Mouse (Mus musculus): ENCODE data around the gene Ngly1. TPM values are rescaled to one million over a fixed set of nuclear protein-coding genes. Genes with fewer than 3 reads are reported as not detected.

The Ngly1 gene
- polyA plus RNA-seq, 1 experiment from 2014 or later = 30.4 TPM

GRCm38 (mm10) chr14:16230581-16230980 lies 18.5 kb upstream of the Ngly1 start:
- no peak for ATAC-seq (ENCODE audit: insufficient read depth)
- no peaks in the 10 kb centered on the region for H3K27me3 ChIP-seq (ENCODE audit: insufficient read depth, low read length)
- no peaks in the 10 kb centered on the region for H3K9me3 ChIP-seq (ENCODE audit: low read depth, low read length)
- no peak overlapping the region for H3K4me2 ChIP-seq
- no peaks in the 10 kb centered on the region for H3K36me3 ChIP-seq (ENCODE audit: insufficient read depth)
- no peak for DNase-seq
- no peak overlapping the region for H3K9ac ChIP-seq
- H3K4me3 ChIP-seq (ENCODE audit: low read depth, low read length) = no peak overlapping the region
- TF ChIP-seq CTCF (IDR thresholded peaks at IDR 0.05; ENCODE audit: low read depth) = no peak
- no peak overlapping the region for H3K27ac ChIP-seq (ENCODE audit: low read depth)
- no peaks in the 10 kb centered on the region for H3K4me1 ChIP-seq (ENCODE audit: insufficient read depth)

DNA sequence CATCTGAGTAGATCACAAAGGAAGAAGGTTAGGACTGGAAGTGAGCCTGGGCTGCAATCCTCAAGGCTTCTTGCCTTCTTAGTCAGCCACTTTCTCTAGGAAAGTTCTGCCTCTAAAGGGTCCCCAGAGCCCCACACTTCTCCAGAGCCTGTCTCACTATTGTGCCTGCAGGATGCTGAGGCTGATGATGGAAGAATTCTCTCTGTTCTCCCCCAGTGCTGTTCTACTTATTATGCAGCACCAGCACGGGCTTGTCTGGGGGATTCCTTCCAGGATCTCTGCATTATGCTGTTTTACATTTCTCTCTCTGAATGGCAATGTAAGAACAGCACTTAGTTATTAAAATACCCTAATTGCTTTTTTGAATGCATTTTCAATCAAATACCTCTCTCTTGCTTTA lies 15.6 kb upstream of the Ngly1 start:
- Histone ChIP-seq H3K36me3 (ENCODE audit: insufficient read depth) (no peaks in the 10 kb centered on the region), H3K9ac (no peak overlapping the region), H3K4me2 (no peak overlapping the region), H3K9me3 (ENCODE audit: low read depth, low read length) (no peaks in the 10 kb centered on the region), H3K27ac (ENCODE audit: low read depth) (no peak overlapping the region), H3K27me3 (ENCODE audit: insufficient read depth, low read length) (no peaks in the 10 kb centered on the region), H3K4me1 (ENCODE audit: insufficient read depth) (no peaks in the 10 kb centered on the region), H3K4me3 (ENCODE audit: low read depth, low read length) (no peak overlapping the region)
- ATAC-seq (ENCODE audit: insufficient read depth) = no peak
- TF ChIP-seq CTCF (IDR thresholded peaks at IDR 0.05; ENCODE audit: low read depth) = no peak
- 43% methylated on average over 1 of the region's 1 CpGs for WGBS
- no peak for DNase-seq

DNA sequence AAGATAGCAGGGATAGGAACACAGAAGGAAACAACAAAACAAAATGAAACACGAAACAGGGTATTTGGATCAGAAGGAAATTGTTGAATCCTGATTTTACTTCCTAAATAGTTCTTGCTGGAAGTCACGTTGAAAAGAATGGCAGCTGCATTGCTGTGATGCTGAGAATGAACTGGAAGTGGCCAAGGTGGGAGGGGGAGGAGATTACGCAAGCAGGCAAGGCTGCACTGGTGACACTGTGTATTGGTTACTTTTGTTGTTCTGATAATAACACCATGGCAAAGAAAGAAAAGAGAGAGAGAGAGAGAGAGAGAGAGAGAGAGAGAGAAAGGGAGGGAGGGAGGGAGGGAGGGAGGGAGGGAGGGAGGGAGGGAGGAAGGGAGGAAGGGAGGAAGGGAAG lies 12.6 kb upstream of the Ngly1 start:
- no peak for DNase-seq
- no peak overlapping the region for H3K9ac ChIP-seq
- no peak for TF ChIP-seq CTCF (IDR thresholded peaks at IDR 0.05; ENCODE audit: low read depth)
- no peak overlapping the region for H3K27ac ChIP-seq (ENCODE audit: low read depth)
- no peaks in the 10 kb centered on the region for H3K27me3 ChIP-seq (ENCODE audit: insufficient read depth, low read length)
- H3K4me3 ChIP-seq (ENCODE audit: low read depth, low read length) = no peak overlapping the region
- no peaks in the 10 kb centered on the region for H3K9me3 ChIP-seq (ENCODE audit: low read depth, low read length)
- no peak for ATAC-seq (ENCODE audit: insufficient read depth)
- H3K36me3 ChIP-seq (ENCODE audit: insufficient read depth) = no peaks in the 10 kb centered on the region
- no peaks in the 10 kb centered on the region for H3K4me1 ChIP-seq (ENCODE audit: insufficient read depth)
- no peak overlapping the region for H3K4me2 ChIP-seq
- 65% methylated on average over 3 of the region's 3 CpGs for WGBS

DNA sequence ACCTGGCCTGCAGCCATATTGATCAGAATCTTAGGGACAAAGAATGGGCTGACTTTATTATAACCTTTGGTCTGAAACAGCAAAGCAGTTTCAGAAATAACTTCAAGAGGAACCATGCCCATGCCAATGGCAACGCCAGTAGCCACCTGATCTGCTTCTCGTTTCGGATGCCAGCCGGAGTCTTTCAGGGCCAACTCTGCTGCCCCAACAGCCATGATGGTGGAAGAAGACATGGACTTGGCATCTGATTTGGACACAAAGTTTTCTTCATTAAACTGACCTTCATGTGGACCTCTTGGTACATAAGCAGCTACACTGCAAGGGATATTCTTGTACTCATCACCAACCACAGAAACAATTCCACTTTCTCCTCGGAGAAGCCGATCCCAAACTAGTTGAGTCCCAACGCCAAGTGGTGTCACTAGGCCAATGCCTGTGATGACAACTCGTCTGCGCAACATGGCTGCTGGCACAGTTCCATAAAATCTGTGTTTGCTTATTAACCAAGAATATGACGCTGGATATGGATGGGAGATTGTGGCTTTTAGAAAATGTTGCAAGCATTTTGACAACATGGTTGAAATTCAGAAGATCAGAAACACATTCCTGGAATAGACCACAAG lies 6.8 kb upstream of the Ngly1 start:
- Histone ChIP-seq H3K4me2 (peak overlapping the region; percentile 66), H3K4me3 (ENCODE audit: low read depth, low read length) (peak overlapping the region; percentile 56), H3K27ac (ENCODE audit: low read depth) (no peak overlapping the region), H3K36me3 (ENCODE audit: insufficient read depth) (no peaks in the 10 kb centered on the region), H3K4me1 (ENCODE audit: insufficient read depth) (peaks cover 4% of the 10 kb centered on the region; the same call in 1 of the 2 replicates), H3K27me3 (ENCODE audit: insufficient read depth, low read length) (no peaks in the 10 kb centered on the region), H3K9me3 (ENCODE audit: low read depth, low read length) (no peaks in the 10 kb centered on the region), H3K9ac (no peak overlapping the region)
- ATAC-seq (ENCODE audit: insufficient read depth) (no peak), DNase-seq (peak; percentile 23)
- 93% methylated on average over 10 of the region's 10 CpGs for WGBS
- TF ChIP-seq CTCF (IDR thresholded peaks at IDR 0.05; ENCODE audit: low read depth) = no peak

DNA sequence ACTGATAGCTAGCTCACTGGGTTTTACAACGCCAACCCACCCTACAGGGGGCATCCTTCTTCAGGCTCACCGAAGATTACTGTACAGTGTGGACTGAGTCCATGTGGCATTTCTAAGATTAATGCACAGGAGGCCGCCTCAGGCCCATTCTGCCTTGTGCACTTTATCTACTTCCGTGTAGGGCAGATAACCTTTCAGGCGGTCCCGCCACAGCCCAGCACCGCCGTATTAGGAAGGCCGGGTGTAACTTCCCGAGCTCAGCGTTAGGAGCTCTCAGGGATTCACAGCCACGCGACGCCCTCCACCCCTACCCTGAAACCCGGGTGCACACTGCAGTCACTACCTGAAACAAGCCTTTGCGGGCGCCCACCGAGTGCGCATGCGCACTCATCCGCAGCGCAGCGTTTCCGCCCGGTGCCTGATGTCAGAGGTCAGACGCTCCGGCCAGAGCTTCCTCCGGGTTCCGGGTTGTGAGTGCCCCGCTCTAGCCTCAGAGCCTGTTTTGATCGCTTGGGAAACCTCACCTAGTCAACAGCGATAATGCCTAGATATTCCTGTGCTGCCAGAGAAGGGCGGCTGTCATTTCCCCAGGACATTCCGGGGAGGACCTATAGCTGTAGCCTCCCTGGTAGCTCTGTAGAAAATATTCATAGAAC lies 6.0 kb upstream of the Ngly1 start:
- TF ChIP-seq CTCF (IDR thresholded peaks at IDR 0.05; ENCODE audit: low read depth) = peak; percentile 36
- Histone ChIP-seq H3K9ac (peak overlapping the region; percentile 67), H3K27ac (ENCODE audit: low read depth) (peak overlapping the region; percentile 78), H3K4me1 (ENCODE audit: insufficient read depth) (peaks cover 4% of the 10 kb centered on the region; the same call in 1 of the 2 replicates), H3K4me2 (peak overlapping the region; percentile 66), H3K9me3 (ENCODE audit: low read depth, low read length) (no peaks in the 10 kb centered on the region), H3K36me3 (ENCODE audit: insufficient read depth) (no peaks in the 10 kb centered on the region), H3K4me3 (ENCODE audit: low read depth, low read length) (peak overlapping the region; percentile 56), H3K27me3 (ENCODE audit: insufficient read depth, low read length) (no peaks in the 10 kb centered on the region)
- 2% methylated on average over 34 of the region's 34 CpGs for WGBS
- DNase-seq (peak; percentile 89), ATAC-seq (ENCODE audit: insufficient read depth) (peak; percentile 91)

DNA sequence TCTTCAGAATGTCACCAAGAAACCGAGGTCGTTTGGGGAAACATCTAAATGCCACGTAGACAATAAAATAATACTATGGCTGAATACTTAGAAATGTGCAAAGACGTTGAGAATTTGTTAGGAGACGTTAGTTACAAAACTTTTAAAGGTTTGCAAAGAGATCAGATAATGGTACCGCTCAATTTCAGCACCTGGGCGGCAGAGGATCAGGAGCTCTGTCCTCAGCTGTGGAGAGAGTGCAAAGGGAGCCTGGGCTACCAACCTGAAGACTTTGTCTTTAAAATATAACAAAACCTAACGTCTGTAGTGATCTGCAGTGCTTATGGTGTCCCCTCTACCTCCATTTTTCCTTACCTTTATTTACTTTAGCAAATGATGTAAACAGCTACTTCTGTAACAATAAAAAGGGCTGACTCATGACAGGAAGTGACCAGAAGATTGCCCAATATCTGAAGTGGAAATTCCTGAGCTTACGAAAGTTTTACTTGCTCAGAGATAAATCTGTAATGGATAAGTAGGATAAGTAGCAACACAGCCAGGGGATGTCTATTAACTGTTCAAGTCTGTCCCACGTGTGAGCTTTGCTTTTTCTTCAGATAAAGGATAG lies 5.4 kb upstream of the Ngly1 start:
- DNase-seq = peak; percentile 54
- Histone ChIP-seq H3K36me3 (ENCODE audit: insufficient read depth) (no peaks in the 10 kb centered on the region), H3K4me1 (ENCODE audit: insufficient read depth) (peaks cover 4% of the 10 kb centered on the region; the same call in 1 of the 2 replicates), H3K4me2 (peak overlapping the region; percentile 66), H3K27ac (ENCODE audit: low read depth) (peak overlapping the region; percentile 78), H3K4me3 (ENCODE audit: low read depth, low read length) (peak overlapping the region; percentile 56), H3K9ac (peak overlapping the region; percentile 67), H3K27me3 (ENCODE audit: insufficient read depth, low read length) (no peaks in the 10 kb centered on the region), H3K9me3 (ENCODE audit: low read depth, low read length) (no peaks in the 10 kb centered on the region)
- peak; percentile 20; the same call in 1 of the 2 replicates for ATAC-seq (ENCODE audit: insufficient read depth)
- 10% methylated on average over 10 of the region's 10 CpGs for WGBS
- TF ChIP-seq CTCF (IDR thresholded peaks at IDR 0.05; ENCODE audit: low read depth) = no peak

DNA sequence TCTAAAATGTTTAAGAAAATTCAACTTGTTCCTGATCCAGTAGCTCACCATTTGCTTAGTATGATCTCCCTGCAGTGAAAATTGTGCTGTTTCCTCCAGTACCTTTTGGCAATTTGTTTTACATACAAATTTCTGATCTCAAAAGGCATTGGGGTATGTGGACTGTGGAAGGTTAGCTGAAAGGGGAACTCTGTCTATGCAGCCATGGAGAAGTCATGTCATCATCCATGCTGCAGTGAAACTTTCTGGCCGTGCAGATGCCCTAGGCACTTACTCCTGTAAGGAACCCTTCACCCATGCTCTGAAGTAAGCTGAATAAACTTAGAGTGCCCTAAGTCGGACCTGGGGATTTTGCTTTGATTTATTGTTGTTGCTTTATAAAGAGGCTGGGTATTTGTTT lies 4.7 kb upstream of the Ngly1 start:
- Histone ChIP-seq H3K4me1 (ENCODE audit: insufficient read depth) (peaks cover 4% of the 10 kb centered on the region; the same call in 1 of the 2 replicates), H3K36me3 (ENCODE audit: insufficient read depth) (no peaks in the 10 kb centered on the region), H3K27ac (ENCODE audit: low read depth) (peak overlapping the region; percentile 42; the same call in 1 of the 2 replicates), H3K9me3 (ENCODE audit: low read depth, low read length) (no peaks in the 10 kb centered on the region), H3K27me3 (ENCODE audit: insufficient read depth, low read length) (no peaks in the 10 kb centered on the region), H3K9ac (no peak overlapping the region), H3K4me2 (peak overlapping the region; percentile 66), H3K4me3 (ENCODE audit: low read depth, low read length) (no peak overlapping the region)
- DNase-seq (no peak), ATAC-seq (ENCODE audit: insufficient read depth) (no peak)
- TF ChIP-seq CTCF (IDR thresholded peaks at IDR 0.05; ENCODE audit: low read depth) = no peak
- 52% methylated on average over 2 of the region's 2 CpGs for WGBS

Measured in lung, embryonic 14.5 days (tissue).